10 mouse cellular contexts compared by ENCODE assay signal in genomic region chr6:100432688-100433533, GRCm38 (mm10).
DNase-seq lines count a peak whose midpoint lies in the region; ATAC-seq and TF ChIP-seq lines count a peak whose summit lies in the region.
"Had no signal": no experiment of that assay in that cellular context is flagged by ENCODE, and none has a peak within 500 bp of the region (broad histone marks: within the 10 kb centered on the region; RNA-seq: fewer than 3 reads in every experiment).

No protein-coding gene starts in this region.

- no peak overlapping the region for H3K4me3 ChIP-seq in forebrain, embryonic 14.5 days (ENCODE audit: low read depth, low read length)
- H3K4me3 ChIP-seq in liver, embryonic 14.5 days (ENCODE audit: insufficient read depth in 1 of 2, low read depth in 2 of 2, low read length in 2 of 2) = no peak overlapping the region

- no peak overlapping the region for H3K9ac ChIP-seq in forebrain, embryonic 14.5 days (ENCODE audit: low read length)
- H3K9ac ChIP-seq in liver, embryonic 14.5 days (replicated peaks) = no peak overlapping the region

- peak; percentile 25 to 31 for DNase-seq in layer of hippocampus, adult 18-20 months (ENCODE audit: low spot score in 2 of 2)
- DNase-seq in layer of hippocampus, adult 9-11 months = no peak
- peak; percentile 29 for DNase-seq in forebrain, embryonic 14.5 days (ENCODE audit: low spot score)
- DNase-seq in liver, embryonic 14.5 days (ENCODE audit: low read depth in 3 of 3, low spot score in 3 of 3) = peak in 2 of 3 experiments; percentile 19 to 38
- DNase-seq in right cerebral cortex, postnatal 10 days (ENCODE audit: low spot score in 2 of 2) = peak; percentile 55 to 62
- DNase-seq in thymus, postnatal 25 days = no peak
- DNase-seq in ovary, adult 18-20 months (ENCODE audit: low spot score) = no peak
- no peak for DNase-seq in kidney, adult 8-10 months
- DNase-seq: heart, postnatal 4 days; lung, adult 2 months had no signal

- TF ChIP-seq EP300 in liver, embryonic 14.5 days (IDR thresholded peaks at IDR 0.05; ENCODE audit: low read depth) = no peak

- ATAC-seq in forebrain, embryonic 14.5 days = no peak
- peak; percentile 62; the same call in 1 of the 2 replicates for ATAC-seq in liver, embryonic 14.5 days (ENCODE audit: insufficient read depth)

- 0 out of 2 replicates have a peak, but pooled peaks cover 4% of the 10 kb centered on the region for H3K27me3 ChIP-seq in forebrain, embryonic 14.5 days (replicated peaks; ENCODE audit: control insufficient read depth, insufficient read depth, low read length)
- no peaks in the 10 kb centered on the region for H3K27me3 ChIP-seq in liver, embryonic 14.5 days (ENCODE audit: control insufficient read depth, insufficient read depth, low read length)

- no peaks in the 10 kb centered on the region for H3K9me3 ChIP-seq in forebrain, embryonic 14.5 days (replicated peaks; ENCODE audit: control insufficient read depth, low read length)
- H3K9me3 ChIP-seq in liver, embryonic 14.5 days (ENCODE audit: control insufficient read depth, low read length) = no peaks in the 10 kb centered on the region

- H3K36me3 ChIP-seq in forebrain, embryonic 14.5 days (ENCODE audit: control insufficient read depth, insufficient read depth, low read length) = no peaks in the 10 kb centered on the region
- no peaks in the 10 kb centered on the region for H3K36me3 ChIP-seq in liver, embryonic 14.5 days (replicated peaks; ENCODE audit: control insufficient read depth, insufficient read depth, low read depth)

- no peak for TF ChIP-seq CTCF in liver, embryonic 14.5 days (IDR thresholded peaks at IDR 0.05; ENCODE audit: low read depth)

- no peak overlapping the region for H3K27ac ChIP-seq in forebrain, embryonic 14.5 days (ENCODE audit: low read depth, low read length)
- no peak overlapping the region for H3K27ac ChIP-seq in liver, embryonic 14.5 days

- 19% methylated on average over 17 of the region's 17 CpGs for WGBS in forebrain, embryonic 14.5 days
- WGBS in liver, embryonic 14.5 days (ENCODE audit: insufficient replicate concordance) = 46% methylated on average over 17 of the region's 17 CpGs

- H3K4me2 ChIP-seq in forebrain, embryonic 14.5 days (ENCODE audit: low read length) = no peak overlapping the region
- H3K4me2 ChIP-seq in liver, embryonic 14.5 days (ENCODE audit: low read depth) = no peak overlapping the region

- peaks cover 16% of the 10 kb centered on the region for H3K4me1 ChIP-seq in forebrain, embryonic 14.5 days (ENCODE audit: control insufficient read depth, insufficient read depth, low read length)
- peaks cover 0 to 7% of the 10 kb centered on the region in 2 experiments; a peak in 1 of 4 replicates for H3K4me1 ChIP-seq in liver, embryonic 14.5 days (replicated peaks; ENCODE audit: control insufficient read depth in 2 of 2, insufficient read depth in 2 of 2, low read length in 1 of 2)

Comparison
In these comparisons a context has a peak if more than half of its experiments do, and no peak if none do; other contexts are left out.
1. DNase-seq: peak in layer of hippocampus, adult 18-20 months (2 of 2), forebrain, embryonic 14.5 days (single experiment), liver, embryonic 14.5 days (2 of 3) and right cerebral cortex, postnatal 10 days (2 of 2); none in layer of hippocampus, adult 9-11 months (single experiment), thymus, postnatal 25 days (single experiment), ovary, adult 18-20 months (single experiment) and kidney, adult 8-10 months (0 of 2).